Mouse (Mus musculus): Measurements from ENCODE around the gene 4930402H24Rik. TPM values are rescaled to one million over a fixed set of nuclear protein-coding genes. Genes with fewer than 3 reads are reported as not detected.

Gene 4930402H24Rik
- polyA plus RNA-seq, 1 experiment, result 11.7 TPM

- no peaks in the 10 kb centered on the region for H3K27me3 ChIP-seq (ENCODE audit: control insufficient read depth, insufficient read depth, insufficient read length)
- H3K79me2 ChIP-seq (ENCODE audit: control insufficient read depth, insufficient read depth), result peaks cover 50% of the 10 kb centered on the region
- TF ChIP-seq MYOG (IDR thresholded peaks at IDR 0.05; ENCODE audit: control insufficient read depth, extremely low read depth, insufficient read length) (no peak), MYOD1 (IDR thresholded peaks at IDR 0.05; ENCODE audit: control insufficient read depth, insufficient read length, low read depth) (no peak), CTCF (IDR thresholded peaks at IDR 0.05; ENCODE audit: control insufficient read depth, insufficient read depth, insufficient read length) (no peak), MAX (IDR thresholded peaks at IDR 0.05) (no peak), FOSL1 (IDR thresholded peaks at IDR 0.05; ENCODE audit: insufficient read depth, low read length, poor library complexity, severe bottlenecking) (no peak), USF1 (IDR thresholded peaks at IDR 0.05; ENCODE audit: low read depth) (no peak), CEBPB (IDR thresholded peaks at IDR 0.05; ENCODE audit: low read depth) (no peak)
- peaks cover 6% of the 10 kb centered on the region for H3K36me3 ChIP-seq (ENCODE audit: control insufficient read depth, insufficient read depth)
- H3ac ChIP-seq (ENCODE audit: control insufficient read depth, insufficient read length, low read depth), result no peak overlapping the region
- peaks cover 30% of the 10 kb centered on the region for H3K79me3 ChIP-seq (ENCODE audit: low read depth)
- no peak overlapping the region for H3K4me3 ChIP-seq (ENCODE audit: insufficient read depth, poor library complexity, severe bottlenecking)
These were observed 68.1 kb downstream of the 4930402H24Rik start for GRCm38 (mm10) chr2:130838131-130838530.

- Histone ChIP-seq H3K79me3 (ENCODE audit: low read depth) (peaks cover 34% of the 10 kb centered on the region), H3K79me2 (ENCODE audit: control insufficient read depth, insufficient read depth) (peaks cover 82% of the 10 kb centered on the region), H3K27me3 (ENCODE audit: control insufficient read depth, insufficient read depth, insufficient read length) (no peaks in the 10 kb centered on the region), H3K4me3 (ENCODE audit: insufficient read depth, poor library complexity, severe bottlenecking) (no peak overlapping the region), H3K36me3 (ENCODE audit: control insufficient read depth, insufficient read depth) (peaks cover 10% of the 10 kb centered on the region), H3ac (ENCODE audit: control insufficient read depth, insufficient read length, low read depth) (no peak overlapping the region)
- TF ChIP-seq USF1 (IDR thresholded peaks at IDR 0.05; ENCODE audit: low read depth), result no peak
- no peak for TF ChIP-seq CEBPB (IDR thresholded peaks at IDR 0.05; ENCODE audit: low read depth)
- TF ChIP-seq MYOG (IDR thresholded peaks at IDR 0.05; ENCODE audit: control insufficient read depth, extremely low read depth, insufficient read length), result no peak
- TF ChIP-seq FOSL1 (IDR thresholded peaks at IDR 0.05; ENCODE audit: insufficient read depth, low read length, poor library complexity, severe bottlenecking), result no peak
- TF ChIP-seq MYOD1 (IDR thresholded peaks at IDR 0.05; ENCODE audit: control insufficient read depth, insufficient read length, low read depth), result no peak
- TF ChIP-seq CTCF (IDR thresholded peaks at IDR 0.05; ENCODE audit: control insufficient read depth, insufficient read depth, insufficient read length), result no peak
These were observed 72.5 kb downstream of the 4930402H24Rik start for GRCm38 (mm10) chr2:130833699-130834098.

GRCm38 (mm10) chr2:130832582-130832981, 73.6 kb downstream of the 4930402H24Rik start:
- Histone ChIP-seq H3K36me3 (ENCODE audit: control insufficient read depth, insufficient read depth) (peaks cover 4% of the 10 kb centered on the region), H3ac (ENCODE audit: control insufficient read depth, insufficient read length, low read depth) (no peak overlapping the region), H3K4me3 (ENCODE audit: insufficient read depth, poor library complexity, severe bottlenecking) (no peak overlapping the region), H3K27me3 (ENCODE audit: control insufficient read depth, insufficient read depth, insufficient read length) (no peaks in the 10 kb centered on the region), H3K79me3 (ENCODE audit: low read depth) (peaks cover 26% of the 10 kb centered on the region), H3K79me2 (ENCODE audit: control insufficient read depth, insufficient read depth) (peaks cover 81% of the 10 kb centered on the region)
- TF ChIP-seq FOSL1 (IDR thresholded peaks at IDR 0.05; ENCODE audit: insufficient read depth, low read length, poor library complexity, severe bottlenecking) (no peak), CEBPB (IDR thresholded peaks at IDR 0.05; ENCODE audit: low read depth) (no peak), MAX (IDR thresholded peaks at IDR 0.05) (no peak), CTCF (IDR thresholded peaks at IDR 0.05; ENCODE audit: control insufficient read depth, insufficient read depth, insufficient read length) (no peak), MYOG (IDR thresholded peaks at IDR 0.05; ENCODE audit: control insufficient read depth, extremely low read depth, insufficient read length) (no peak), USF1 (IDR thresholded peaks at IDR 0.05; ENCODE audit: low read depth) (no peak), MYOD1 (IDR thresholded peaks at IDR 0.05; ENCODE audit: control insufficient read depth, insufficient read length, low read depth) (no peak)

- H3ac ChIP-seq (ENCODE audit: control insufficient read depth, insufficient read length, low read depth), result no peak overlapping the region
- H3K79me3 ChIP-seq (ENCODE audit: low read depth), result peaks cover 21% of the 10 kb centered on the region
- peaks cover 75% of the 10 kb centered on the region for H3K79me2 ChIP-seq (ENCODE audit: control insufficient read depth, insufficient read depth)
- peaks cover 4% of the 10 kb centered on the region for H3K36me3 ChIP-seq (ENCODE audit: control insufficient read depth, insufficient read depth)
- TF ChIP-seq FOSL1 (IDR thresholded peaks at IDR 0.05; ENCODE audit: insufficient read depth, low read length, poor library complexity, severe bottlenecking) (no peak), CEBPB (IDR thresholded peaks at IDR 0.05; ENCODE audit: low read depth) (no peak), USF1 (IDR thresholded peaks at IDR 0.05; ENCODE audit: low read depth) (no peak)
- H3K27me3 ChIP-seq (ENCODE audit: control insufficient read depth, insufficient read depth, insufficient read length), result no peaks in the 10 kb centered on the region
- no peak overlapping the region for H3K4me3 ChIP-seq (ENCODE audit: insufficient read depth, poor library complexity, severe bottlenecking)
These were observed 74.2 kb downstream of the 4930402H24Rik start for GRCm38 (mm10) chr2:130832012-130832411.

- Histone ChIP-seq H3K36me3 (ENCODE audit: control insufficient read depth, insufficient read depth) (peaks cover 4% of the 10 kb centered on the region), H3K79me3 (ENCODE audit: low read depth) (peaks cover 23% of the 10 kb centered on the region)
These were observed 76.0 kb downstream of the 4930402H24Rik start for GRCm38 (mm10) chr2:130830236-130830635.

GRCm38 (mm10) chr2:130829496-130829895, 76.7 kb downstream of the 4930402H24Rik start:
- Histone ChIP-seq H3K79me2 (ENCODE audit: control insufficient read depth, insufficient read depth) (peaks cover 53% of the 10 kb centered on the region), H3K79me3 (ENCODE audit: low read depth) (peaks cover 23% of the 10 kb centered on the region), H3ac (ENCODE audit: control insufficient read depth, insufficient read length, low read depth) (no peak overlapping the region), H3K4me3 (ENCODE audit: insufficient read depth, poor library complexity, severe bottlenecking) (no peak overlapping the region), H3K36me3 (ENCODE audit: control insufficient read depth, insufficient read depth) (peaks cover 4% of the 10 kb centered on the region), H3K27me3 (ENCODE audit: control insufficient read depth, insufficient read depth, insufficient read length) (no peaks in the 10 kb centered on the region)
- no peak for TF ChIP-seq FOSL1 (IDR thresholded peaks at IDR 0.05; ENCODE audit: insufficient read depth, low read length, poor library complexity, severe bottlenecking)
- no peak for TF ChIP-seq MAX (IDR thresholded peaks at IDR 0.05)

More at GRCm38 (mm10) chr2:130830236-130830635, 76.0 kb downstream of the 4930402H24Rik start:
- H3K4me3 ChIP-seq (ENCODE audit: insufficient read depth, poor library complexity, severe bottlenecking), result no peak overlapping the region
- H3K27me3 ChIP-seq (ENCODE audit: control insufficient read depth, insufficient read depth, insufficient read length), result no peaks in the 10 kb centered on the region
- no peak overlapping the region for H3ac ChIP-seq (ENCODE audit: control insufficient read depth, insufficient read length, low read depth)
- H3K79me2 ChIP-seq (ENCODE audit: control insufficient read depth, insufficient read depth), result peaks cover 60% of the 10 kb centered on the region
- TF ChIP-seq USF1 (IDR thresholded peaks at IDR 0.05; ENCODE audit: low read depth) (no peak), FOSL1 (IDR thresholded peaks at IDR 0.05; ENCODE audit: insufficient read depth, low read length, poor library complexity, severe bottlenecking) (no peak), MAX (IDR thresholded peaks at IDR 0.05) (no peak), MYOG (IDR thresholded peaks at IDR 0.05; ENCODE audit: control insufficient read depth, extremely low read depth, insufficient read length) (no peak), MYOD1 (IDR thresholded peaks at IDR 0.05; ENCODE audit: control insufficient read depth, insufficient read length, low read depth) (no peak), CEBPB (IDR thresholded peaks at IDR 0.05; ENCODE audit: low read depth) (no peak), CTCF (IDR thresholded peaks at IDR 0.05; ENCODE audit: control insufficient read depth, insufficient read depth, insufficient read length) (no peak)
